Mouse (Mus musculus) A20 (cell line): ENCODE results near the gene Gjd2.

Experiments
- DNase-seq: peaks from one replicate; pipeline ENCODE4 v3.0.0-alpha.2; 2011; ENCODE audit warnings: low read depth, low spot score

Gene Gjd2

DNA sequence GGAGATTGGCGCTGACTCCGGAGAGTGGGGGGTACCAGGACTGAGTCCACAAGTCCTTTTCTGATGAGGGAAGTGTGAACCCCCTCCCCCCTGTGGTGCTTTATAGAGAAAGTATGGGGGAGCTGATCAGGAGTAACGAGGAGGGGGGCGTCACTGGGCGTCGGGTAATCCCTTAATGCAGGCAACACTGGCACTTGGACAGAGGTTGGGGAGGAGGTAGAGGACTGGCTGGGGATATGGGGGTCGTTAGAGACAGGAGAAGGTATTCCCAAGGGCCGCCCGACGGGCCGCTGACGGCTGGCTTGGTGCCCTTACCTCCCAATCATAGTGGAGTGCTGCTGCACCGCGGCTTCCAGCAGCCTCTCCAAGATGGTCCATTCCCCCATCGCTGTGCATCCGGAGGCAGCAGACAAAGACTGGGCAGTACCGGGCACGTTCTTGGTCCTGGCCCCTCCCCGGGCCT lies 639 bp downstream of the Gjd2 start:
- DNase-seq: no peak

DNA sequence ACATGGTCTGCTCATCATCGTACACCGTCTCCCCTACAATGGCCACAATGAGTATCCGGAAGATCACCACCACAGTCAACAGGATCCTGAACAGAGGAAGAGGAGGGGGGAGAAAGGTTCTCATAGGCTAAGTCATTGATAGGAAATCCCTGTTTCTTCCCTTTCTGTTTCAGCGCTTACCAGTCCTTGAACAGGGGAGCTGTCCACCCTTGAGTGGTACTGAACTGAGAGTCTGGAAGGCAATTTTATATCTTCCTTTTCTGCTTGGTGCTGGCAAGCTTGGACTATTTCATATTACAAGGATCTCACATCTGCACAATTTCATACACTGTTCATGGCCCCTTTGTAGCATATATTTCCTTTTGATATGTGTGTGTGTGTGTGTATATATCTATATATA lies 1.6 kb downstream of the Gjd2 start:
- DNase-seq: peak; percentile 26

DNA sequence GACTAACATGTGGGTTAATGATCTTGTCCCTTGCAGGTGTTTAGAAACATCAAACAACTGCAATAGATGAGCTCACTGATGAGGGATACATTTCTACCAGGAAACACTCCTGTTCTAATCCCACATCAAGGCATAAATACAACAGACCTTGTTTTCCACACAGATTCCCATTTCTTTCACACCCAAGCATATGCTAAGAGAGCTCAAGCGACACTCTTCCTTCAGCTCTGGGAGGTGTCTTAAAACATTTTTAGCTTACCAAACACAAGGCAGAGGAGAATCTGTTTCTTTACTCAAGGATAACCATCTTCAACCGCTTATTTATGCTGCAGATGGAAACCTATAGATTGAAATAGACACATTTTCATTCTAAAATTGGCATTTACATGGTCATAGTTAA lies 5.1 kb downstream of the Gjd2 start:
- DNase-seq: no peak

DNA sequence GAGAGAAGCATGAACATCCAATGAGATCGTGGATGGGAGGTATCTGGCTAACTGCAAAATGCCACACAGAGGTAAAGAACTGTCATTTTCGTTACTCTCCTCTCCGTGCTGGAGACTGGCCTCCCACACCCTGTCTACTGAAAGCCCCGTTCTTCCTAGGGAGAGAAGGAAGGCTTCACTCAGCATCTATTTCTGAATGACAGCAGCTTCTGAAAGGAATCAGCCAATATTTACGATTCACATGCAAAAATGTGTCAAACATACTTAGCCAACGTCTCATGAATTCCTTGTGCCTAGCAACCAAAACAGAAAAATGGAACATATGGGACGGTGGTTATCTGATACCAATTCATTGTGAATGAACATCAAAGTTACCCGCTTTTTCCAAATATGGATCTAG lies 15.9 kb downstream of the Gjd2 start:
- no peak for DNase-seq

DNA sequence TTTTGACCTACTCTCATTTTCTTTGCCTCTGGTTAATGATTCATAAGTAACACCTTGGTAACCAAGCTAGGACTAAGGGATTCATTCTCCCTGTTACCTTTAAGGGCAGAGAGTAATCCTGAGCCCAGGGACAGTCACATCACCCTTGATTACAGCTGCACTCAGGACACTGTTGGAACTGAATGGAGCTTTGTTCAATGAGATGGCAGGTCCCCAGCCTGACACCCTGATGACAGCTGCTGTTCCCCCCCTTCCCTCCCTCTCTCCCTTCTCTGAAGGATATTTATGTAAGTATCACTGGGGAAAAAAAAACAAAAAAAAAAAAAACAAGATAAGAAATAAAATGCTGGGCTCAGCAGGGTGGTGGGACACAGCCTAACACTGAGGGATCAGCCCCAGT lies 16.5 kb downstream of the Gjd2 start:
- DNase-seq: no peak

DNA sequence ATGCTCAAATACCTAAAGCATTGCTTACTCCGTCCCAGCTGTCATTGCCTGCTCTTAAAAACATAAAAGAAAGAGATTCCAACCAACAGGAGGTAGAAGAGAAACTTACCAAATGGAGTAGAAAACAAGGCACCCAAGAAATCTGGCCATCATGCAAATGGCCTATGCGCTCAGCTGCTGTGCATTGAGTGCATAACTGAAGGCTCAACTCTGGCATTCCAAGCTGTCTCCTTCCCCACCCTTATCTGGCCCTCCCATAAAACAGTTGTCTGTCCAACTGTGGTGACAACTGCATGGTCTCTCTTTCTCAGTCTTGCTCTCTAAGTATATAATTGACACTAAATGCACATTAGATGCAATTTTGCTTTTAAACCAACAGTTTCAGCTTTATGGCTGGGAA lies 28.5 kb downstream of the Gjd2 start:
- DNase-seq: no peak

DNA sequence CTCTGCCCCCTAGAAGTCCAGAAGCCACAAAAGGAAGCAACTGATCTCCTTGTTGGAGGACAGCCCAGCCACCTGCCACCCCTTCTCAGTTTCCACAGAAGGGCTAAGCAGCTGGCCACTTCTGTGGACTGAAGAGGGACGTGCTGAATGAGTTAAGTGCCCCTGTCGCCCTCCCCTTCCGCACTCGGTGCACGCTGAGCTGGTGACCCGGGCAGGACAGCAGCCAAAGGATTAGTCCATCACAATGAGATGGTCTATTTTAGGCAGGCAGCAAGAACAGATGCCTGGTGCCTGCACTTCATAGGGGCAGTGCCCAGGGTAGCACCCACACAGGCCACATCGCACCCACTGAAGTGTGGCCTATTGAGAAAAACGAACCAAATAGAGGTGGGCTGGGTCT lies 32.8 kb downstream of the Gjd2 start:
- DNase-seq: no peak

DNA sequence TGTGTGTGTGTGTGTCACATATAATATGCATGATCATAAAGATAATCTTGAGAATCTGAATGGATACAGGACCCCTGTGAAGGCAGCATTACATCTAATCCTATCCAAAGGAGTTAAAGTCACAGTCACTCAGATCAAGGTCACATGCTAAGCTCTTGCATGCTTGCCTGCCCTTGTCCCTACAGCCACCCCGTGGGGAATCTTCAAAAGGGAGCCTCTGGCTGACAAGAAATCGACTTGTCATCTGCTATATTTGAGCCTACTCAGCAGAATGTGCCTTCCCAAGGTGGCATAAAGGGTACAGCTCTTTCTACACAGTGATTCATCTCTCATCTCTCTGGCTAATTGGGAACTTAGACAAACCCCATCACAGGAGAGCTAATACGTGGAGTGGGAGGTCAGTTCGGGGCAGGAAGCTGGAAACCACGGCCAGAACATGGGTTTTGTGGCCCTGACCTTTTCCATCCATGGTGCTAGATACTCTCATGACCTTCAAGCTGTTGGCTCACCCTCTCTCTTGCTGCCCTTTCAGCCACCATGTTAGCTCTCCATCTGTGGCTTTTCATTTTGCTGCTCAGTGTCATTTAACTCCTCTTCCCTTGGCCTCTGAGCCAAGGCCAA lies 35.2 kb downstream of the Gjd2 start:
- no peak for DNase-seq

DNA sequence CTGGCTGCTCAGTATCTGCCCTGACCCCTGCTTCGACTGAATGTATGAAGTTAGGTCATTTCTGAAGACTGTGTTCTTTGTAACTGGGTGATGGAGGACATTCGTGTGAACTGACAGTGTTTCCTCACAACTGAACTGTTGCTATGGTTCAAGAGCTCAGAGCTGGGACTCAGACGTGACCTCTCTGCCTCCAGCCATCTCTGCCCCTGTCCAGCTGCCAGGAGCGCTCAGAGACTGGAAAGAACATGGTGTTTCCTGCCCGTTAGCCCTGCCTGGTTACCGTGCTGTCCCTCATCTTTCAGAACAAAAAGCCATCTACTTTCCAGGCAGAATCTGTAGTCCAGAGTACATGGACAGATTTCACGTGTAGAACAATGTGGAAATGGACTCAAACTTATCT lies 39.5 kb downstream of the Gjd2 start:
- DNase-seq: no peak

DNA sequence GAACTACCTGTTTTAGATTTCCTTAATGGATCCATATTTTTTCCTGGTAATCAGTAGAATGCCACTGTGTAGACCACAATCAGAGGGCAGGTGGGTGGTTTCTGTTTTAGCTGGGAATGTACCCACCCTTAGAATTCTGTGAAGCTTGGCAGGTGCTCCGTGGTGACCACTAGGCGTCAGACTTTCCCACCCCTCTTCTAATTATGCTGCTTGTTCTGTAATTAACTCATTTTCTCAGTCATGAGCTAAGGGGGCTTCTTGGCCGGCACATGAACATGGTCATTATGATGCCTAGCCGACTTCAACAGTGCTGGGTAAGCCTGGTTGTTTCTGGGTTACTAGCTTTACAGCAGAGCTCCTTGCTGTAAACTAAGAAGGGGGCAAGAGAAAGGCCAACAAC lies 47.0 kb downstream of the Gjd2 start:
- peak; percentile 42 for DNase-seq
